ENCODE assay signal across 8 mouse cellular contexts in genomic region chr1:171250680-171251593, GRCm38 (mm10). TPM values are rescaled to one million over a fixed set of nuclear protein-coding genes. Genes with fewer than 3 reads are reported as not detected.
DNase-seq lines count a peak whose midpoint lies in the region; ATAC-seq and TF ChIP-seq lines count a peak whose summit lies in the region.

Gene Ndufs2 (minus strand): TSS chr1:171251388.

- no peaks in the 10 kb centered on the region for H3K9me3 ChIP-seq in ES-Bruce4 (replicated peaks; ENCODE audit: control insufficient read depth, insufficient read depth, low read length, poor library complexity, severe bottlenecking)
- no peaks in the 10 kb centered on the region for H3K9me3 ChIP-seq in embryonic facial prominence, embryonic 15.5 days (replicated peaks)
- H3K9me3 ChIP-seq in heart, embryonic 15.5 days (replicated peaks) = no peaks in the 10 kb centered on the region
- H3K9me3 ChIP-seq in midbrain, postnatal 0 days (ENCODE audit: low read length) = no peaks in the 10 kb centered on the region

- peaks cover 8% of the 10 kb centered on the region for H3K4me1 ChIP-seq in ES-Bruce4 (ENCODE audit: control insufficient read depth, insufficient read depth, low read length)
- peaks cover 73% of the 10 kb centered on the region for H3K4me1 ChIP-seq in embryonic facial prominence, embryonic 15.5 days
- peaks cover 48% of the 10 kb centered on the region for H3K4me1 ChIP-seq in heart, embryonic 15.5 days (replicated peaks)
- peaks cover 9% of the 10 kb centered on the region; the same call in 1 of the 2 replicates for H3K4me1 ChIP-seq in midbrain, postnatal 0 days (ENCODE audit: insufficient read depth, low read length)

- H3K27me3 ChIP-seq in ES-Bruce4 (ENCODE audit: control insufficient read depth, insufficient read depth, low read length, poor library complexity, severe bottlenecking) = no peaks in the 10 kb centered on the region
- H3K27me3 ChIP-seq in embryonic facial prominence, embryonic 15.5 days = no peaks in the 10 kb centered on the region
- peaks cover 3% of the 10 kb centered on the region; the same call in 1 of the 2 replicates for H3K27me3 ChIP-seq in heart, embryonic 15.5 days
- no peaks in the 10 kb centered on the region for H3K27me3 ChIP-seq in midbrain, postnatal 0 days (ENCODE audit: insufficient read depth, low read length)

- H3K27ac ChIP-seq in ES-Bruce4 (ENCODE audit: insufficient read depth, low read length) = peak within 1 kb of the TSS; percentile 4; the same call in 1 of the 2 replicates
- peak within 1 kb of the TSS; percentile 97 for H3K27ac ChIP-seq in embryonic facial prominence, embryonic 15.5 days (replicated peaks)
- H3K27ac ChIP-seq in heart, embryonic 15.5 days = peak within 1 kb of the TSS; percentile 77
- peak within 1 kb of the TSS; percentile 26; the same call in 1 of the 2 replicates for H3K27ac ChIP-seq in midbrain, postnatal 0 days (ENCODE audit: low read depth, low read length)

- H3K4me2 ChIP-seq in embryonic facial prominence, embryonic 15.5 days (replicated peaks) = peak within 1 kb of the TSS; percentile 74
- H3K4me2 ChIP-seq in heart, embryonic 15.5 days = peak within 1 kb of the TSS; percentile 63
- H3K4me2 ChIP-seq in midbrain, postnatal 0 days (ENCODE audit: low read depth, low read length, poor library complexity, severe bottlenecking) = peak within 1 kb of the TSS; percentile 57

- no peak for TF ChIP-seq EP300 in ES-Bruce4 (IDR thresholded peaks at IDR 0.05; ENCODE audit: insufficient read depth, low read depth, low read length)

- intact Hi-C loops in left cerebral cortex, postnatal 25 days (cut with DNase I) = loop anchor here (10.0 kb wide), 1 partner anchor 356 kb away; no protein-coding TSS in a partner anchor

- no peak for DNase-seq in frontal cortex, postnatal 10 days (ENCODE audit: low spot score in 2 of 2)
- DNase-seq in left cerebral cortex, postnatal 25 days (ENCODE audit: low spot score in 2 of 2) = no peak
- DNase-seq in midbrain, postnatal 0 days (ENCODE audit: low spot score) = peak; percentile 59
- no peak for DNase-seq in testis, postnatal 14 days (ENCODE audit: low spot score)

- H3K4me3 ChIP-seq in ES-Bruce4 (ENCODE audit: low read depth, low read length) = peak within 1 kb of the TSS; percentile 62
- peak within 1 kb of the TSS; percentile 50 for H3K4me3 ChIP-seq in embryonic facial prominence, embryonic 15.5 days (replicated peaks)
- peak within 1 kb of the TSS; percentile 42 for H3K4me3 ChIP-seq in heart, embryonic 15.5 days
- peak within 1 kb of the TSS; percentile 31 for H3K4me3 ChIP-seq in midbrain, postnatal 0 days (ENCODE audit: low read depth, low read length)

- H3K9ac ChIP-seq in ES-Bruce4 (ENCODE audit: low read depth, poor library complexity, severe bottlenecking) = peak within 1 kb of the TSS; percentile 37
- peak within 1 kb of the TSS; percentile 31 for H3K9ac ChIP-seq in embryonic facial prominence, embryonic 15.5 days
- peak within 1 kb of the TSS; percentile 43 for H3K9ac ChIP-seq in heart, embryonic 15.5 days
- H3K9ac ChIP-seq in midbrain, postnatal 0 days (replicated peaks; ENCODE audit: low read length, poor library complexity, severe bottlenecking) = peak within 1 kb of the TSS; percentile 33

- TF ChIP-seq POLR2A in ES-Bruce4 (IDR thresholded peaks at IDR 0.05; ENCODE audit: insufficient read depth, low read length) = no peak

- no peaks in the 10 kb centered on the region for H3K36me3 ChIP-seq in ES-Bruce4 (ENCODE audit: control insufficient read depth, insufficient read depth, low read length, poor library complexity, severe bottlenecking)
- H3K36me3 ChIP-seq in embryonic facial prominence, embryonic 15.5 days = peaks cover 17% of the 10 kb centered on the region
- H3K36me3 ChIP-seq in heart, embryonic 15.5 days = no peaks in the 10 kb centered on the region
- no peaks in the 10 kb centered on the region for H3K36me3 ChIP-seq in midbrain, postnatal 0 days (ENCODE audit: insufficient read depth, low read length)

- 8% methylated on average over 26 of the region's 26 CpGs for WGBS in embryonic facial prominence, embryonic 15.5 days
- WGBS in heart, embryonic 15.5 days = 22% methylated on average over 26 of the region's 26 CpGs
- WGBS in midbrain, postnatal 0 days = 8% methylated on average over 26 of the region's 26 CpGs

- no peak for TF ChIP-seq CTCF in ES-Bruce4 (IDR thresholded peaks at IDR 0.05; ENCODE audit: low read depth, low read length)
- TF ChIP-seq CTCF in midbrain, postnatal 0 days (IDR thresholded peaks at IDR 0.05) = no peak

- peak; percentile 3; the same call in 1 of the 2 replicates for ATAC-seq in frontal cortex, adult (ENCODE audit: low TSS enrichment)
- 0 out of 2 replicates have a peak, but pooled peaks have one; percentile 13 for ATAC-seq in embryonic facial prominence, embryonic 15.5 days (ENCODE audit: insufficient number of reproducible peaks, low FRiP score, low TSS enrichment, low read depth)
- ATAC-seq in heart, embryonic 15.5 days (replicated peaks; ENCODE audit: insufficient number of reproducible peaks, insufficient read depth, low FRiP score, low read depth) = no peak
- peak; percentile 13; the same call in 1 of the 2 replicates for ATAC-seq in midbrain, postnatal 0 days (ENCODE audit: low FRiP score)

RNA-seq across cellular contexts. Expression of gene Ndufs2, which starts in this region (rescaled TPM):
- polyA plus RNA-seq in ES-Bruce4 (2011; ENCODE audit: insufficient read depth, insufficient read length, low read depth, missing spikeins) = 158 and 163 TPM in 2 replicates
- 217 and 248 TPM in 2 replicates for polyA plus RNA-seq in embryonic facial prominence, embryonic 15.5 days (2015; fragmentation: Nextera tagmentation; extraction: Ambion mirVana)
- 514 and 535 TPM in 2 replicates for polyA plus RNA-seq in heart, embryonic 15.5 days (2015; fragmentation: Nextera tagmentation; extraction: Ambion mirVana)
- total RNA-seq in left cerebral cortex, postnatal 25 days (2021) = 100 to 1,000 TPM; 258 to 278 TPM
- total RNA-seq in midbrain, postnatal 0 days (2014; rRNA removed) = 224 and 230 TPM in 2 replicates
- polyA plus RNA-seq in midbrain, postnatal 0 days (2015; fragmentation: Nextera tagmentation; extraction: Ambion mirVana) = 221 and 244 TPM in 2 replicates

Comparison
In these comparisons a context has a peak if more than half of its experiments do, and no peak if none do; other contexts are left out.
1. H3K27ac ChIP-seq: peak in every context shown above with its lines; median percentile 97 in embryonic facial prominence, embryonic 15.5 days; 77 in heart, embryonic 15.5 days; 26 in midbrain, postnatal 0 days; 4 in ES-Bruce4.